Mouse (Mus musculus) megakaryocyte-erythroid progenitor cell, adult 5-6 weeks (primary cell): ENCODE results near the gene Gdf1. TPM values are rescaled to one million over a fixed set of nuclear protein-coding genes. Genes with fewer than 3 reads are reported as not detected.

Source experiments
- ATAC-seq: replicated peaks from 2 replicates; pipeline ENCODE4 v1.8.0; 2016; ENCODE audit warnings: mild to moderate bottlenecking, inconsistent platforms; ENCODE audit not compliant: severe bottlenecking, poor library complexity, low FRiP score, low TSS enrichment
- total RNA-seq, 2 experiments: library from RNA; stranded (forward) in 1 of 2; stranded (reverse) in 1 of 2; fragments of 200-1000, 215-1000 nt in 1 of 2; fragments of >200 nt in 1 of 2; fragmentation: Nextera tagmentation in 1 of 2; gene quantifications; 2 replicates each; pipeline ENCODE4 v1.2.3; 2014 to 2017

Gdf1 gene
- total RNA-seq, 2 experiments from 2014 or later = not detected

GRCm38 (mm10) chr8:70327512-70327911 is 2.1 kb upstream of the Gdf1 start:
- peak; percentile 62 for ATAC-seq

GRCm38 (mm10) chr8:70329835-70330740 is 471 bp downstream of the Gdf1 start:
- ATAC-seq = no peak

- ATAC-seq = peak; percentile 36; the same call in 1 of the 2 replicates
Observed at GRCm38 (mm10) chr8:70330741-70331364, 1.2 kb downstream of the Gdf1 start.

DNA sequence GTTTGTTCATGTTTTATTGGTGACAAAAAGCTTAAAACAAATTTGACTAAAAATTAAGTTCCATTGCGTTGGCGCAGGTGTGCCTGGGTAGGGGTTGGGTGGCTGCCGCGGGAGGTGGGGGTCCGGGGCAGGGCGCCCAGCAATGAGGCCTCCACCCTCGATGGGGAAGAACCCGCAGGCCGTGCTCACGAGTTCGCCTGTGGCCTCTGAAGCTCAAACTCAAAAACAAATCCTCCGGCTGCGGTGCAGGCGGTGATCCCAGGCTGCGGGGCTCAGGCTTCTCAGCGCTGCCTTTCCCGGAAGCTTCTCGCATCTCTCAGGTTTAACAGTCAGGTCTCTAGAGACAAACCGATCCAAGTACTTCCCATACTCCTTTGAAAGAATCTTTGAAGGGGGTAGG is 1.9 kb downstream of the Gdf1 start:
- ATAC-seq = no peak

DNA sequence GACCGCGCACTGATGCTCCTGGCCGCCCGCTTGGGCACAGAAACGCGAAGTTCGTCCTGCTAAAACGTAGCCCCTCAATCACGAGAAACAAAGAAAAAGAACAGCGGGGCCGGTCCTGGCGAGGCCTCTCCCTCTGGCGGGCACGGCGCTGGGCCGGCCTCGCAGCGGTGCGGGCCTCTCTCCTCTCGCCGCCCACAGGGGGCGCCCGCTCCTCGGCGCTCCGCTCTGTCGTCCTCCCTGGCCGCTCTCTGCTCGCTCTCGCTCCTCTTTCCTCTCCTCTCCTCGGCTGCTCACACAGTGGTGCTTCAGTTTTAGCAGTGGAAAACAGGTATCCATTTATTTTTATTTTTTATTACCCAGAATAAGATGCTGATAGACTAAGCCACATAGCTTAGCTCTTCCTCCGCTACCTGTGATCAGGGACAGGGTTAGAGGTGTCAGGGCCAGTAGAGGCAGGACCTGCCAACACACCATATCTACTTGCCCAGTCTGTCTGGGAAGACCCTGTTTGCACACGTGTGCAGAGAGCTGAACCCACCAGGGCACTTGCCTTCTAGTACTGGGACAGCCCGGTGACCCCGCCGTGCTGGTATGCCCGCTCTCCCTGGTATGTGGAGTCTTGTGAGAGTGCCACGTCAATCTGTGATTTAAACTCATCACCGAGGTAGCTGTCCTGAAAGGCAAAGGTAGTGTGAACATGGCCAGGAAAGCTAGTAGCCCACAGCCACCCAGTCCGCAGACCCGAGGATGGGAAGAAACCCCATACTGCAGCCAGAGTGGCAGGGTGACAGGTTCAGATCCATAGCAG is 2.7 kb downstream of the Gdf1 start:
- no peak for ATAC-seq

- ATAC-seq = no peak
Observed at GRCm38 (mm10) chr8:70332878-70333202, 3.2 kb downstream of the Gdf1 start.

GRCm38 (mm10) chr8:70338931-70339330 is 9.3 kb downstream of the Gdf1 start:
- ATAC-seq = no peak

GRCm38 (mm10) chr8:70340659-70341058 is 11.0 kb downstream of the Gdf1 start:
- no peak for ATAC-seq

- no peak for ATAC-seq
Observed at GRCm38 (mm10) chr8:70342007-70342406, 12.4 kb downstream of the Gdf1 start.

DNA sequence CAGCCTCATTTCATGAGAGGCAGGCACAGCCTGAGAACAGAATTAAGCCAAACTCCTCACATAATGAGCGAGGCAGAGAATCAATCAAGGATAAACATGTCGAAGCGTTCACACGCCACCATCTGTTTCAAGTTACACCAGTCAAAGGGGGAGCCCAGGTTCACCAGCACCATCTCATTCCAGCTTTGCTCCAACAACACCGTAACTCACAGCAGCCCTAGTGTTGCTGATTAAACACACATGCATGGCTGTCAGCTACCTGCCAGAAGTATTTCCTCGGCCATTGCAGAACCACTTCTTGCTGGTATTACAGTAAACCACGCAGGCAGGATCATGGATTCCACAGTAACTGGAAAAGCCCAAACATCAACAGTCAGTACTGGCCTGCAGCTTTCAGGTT is 13.5 kb downstream of the Gdf1 start:
- no peak for ATAC-seq

- ATAC-seq = 0 out of 2 replicates have a peak, but pooled peaks have one; percentile 33
Observed at GRCm38 (mm10) chr8:70343696-70344095, 14.1 kb downstream of the Gdf1 start.

DNA sequence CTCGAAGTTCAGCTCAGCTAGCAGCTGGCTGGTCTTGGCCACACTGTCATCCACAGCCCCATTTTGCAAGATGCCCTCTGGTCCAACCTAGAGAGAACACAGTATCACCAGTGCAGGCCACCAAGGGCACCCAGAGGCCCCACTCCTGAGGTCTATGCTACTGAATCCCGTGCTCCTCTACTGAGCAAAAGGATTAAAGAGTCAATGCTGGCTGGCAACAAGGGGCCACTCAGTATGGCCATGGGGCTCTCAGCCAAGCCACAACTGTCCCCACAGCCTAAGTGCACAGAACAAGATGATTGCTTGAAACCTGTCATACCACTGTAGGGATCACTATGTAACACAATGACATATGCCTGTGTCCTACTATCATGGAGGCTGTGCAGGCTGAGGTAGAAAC is 14.7 kb downstream of the Gdf1 start:
- ATAC-seq = no peak

GRCm38 (mm10) chr8:70347443-70347842 is 17.8 kb downstream of the Gdf1 start:
- no peak for ATAC-seq

DNA sequence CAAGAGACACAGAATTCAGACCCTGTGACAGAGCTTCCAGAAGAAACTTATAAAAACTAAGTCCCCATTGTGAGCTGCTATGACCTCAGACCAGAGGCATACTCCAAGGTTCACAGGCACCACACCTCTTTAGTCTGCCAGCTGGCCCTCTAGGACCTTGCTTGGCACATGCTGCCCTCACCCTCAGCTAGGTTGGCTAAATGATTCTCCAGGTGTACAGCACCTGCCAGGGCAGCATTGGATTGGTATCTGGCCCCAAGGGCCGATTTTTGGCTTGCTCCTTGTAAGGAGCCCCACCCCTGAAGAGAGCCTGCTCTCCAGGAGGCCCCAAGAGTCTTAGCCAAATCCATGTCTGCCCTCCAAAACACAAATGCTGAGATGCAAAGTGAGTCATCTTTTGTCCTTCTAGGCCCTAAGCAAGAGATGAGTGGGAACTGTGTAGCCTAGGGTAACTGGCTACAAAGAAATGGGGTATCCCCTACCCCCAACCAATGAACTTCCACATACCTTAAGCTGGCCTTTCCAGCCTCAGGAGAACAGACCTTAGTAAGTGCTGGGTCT is 18.3 kb downstream of the Gdf1 start:
- no peak for ATAC-seq

- no peak for ATAC-seq
Observed at GRCm38 (mm10) chr8:70351035-70351999, 21.7 kb downstream of the Gdf1 start.

GRCm38 (mm10) chr8:70352000-70352384 is 22.4 kb downstream of the Gdf1 start:
- no peak for ATAC-seq

DNA sequence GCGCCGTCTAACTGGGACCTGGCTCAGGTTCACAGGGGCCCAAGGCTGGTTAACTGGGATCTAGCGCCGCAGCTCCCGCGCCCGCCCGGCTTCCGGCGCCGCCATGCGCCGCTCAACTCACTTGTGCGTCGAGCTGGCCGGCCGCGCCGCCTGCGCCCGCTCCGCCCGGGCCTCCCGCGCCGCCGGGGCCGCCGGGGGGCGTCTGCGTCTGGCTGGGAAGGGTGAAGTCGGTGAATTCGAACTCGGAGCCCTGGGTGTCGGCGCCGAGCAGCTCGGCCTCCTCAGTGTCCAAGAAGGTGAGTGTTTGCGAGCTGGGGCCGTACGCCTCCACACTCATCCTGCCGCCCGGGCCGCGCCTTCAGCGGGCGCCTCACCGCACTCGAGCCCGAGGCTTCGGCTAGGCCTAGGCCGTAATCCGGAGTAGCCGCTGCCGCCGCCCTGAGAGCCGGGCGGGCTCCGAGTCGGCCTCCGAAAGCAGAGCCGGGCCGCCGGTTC is 23.1 kb downstream of the Gdf1 start:
- ATAC-seq = no peak

DNA sequence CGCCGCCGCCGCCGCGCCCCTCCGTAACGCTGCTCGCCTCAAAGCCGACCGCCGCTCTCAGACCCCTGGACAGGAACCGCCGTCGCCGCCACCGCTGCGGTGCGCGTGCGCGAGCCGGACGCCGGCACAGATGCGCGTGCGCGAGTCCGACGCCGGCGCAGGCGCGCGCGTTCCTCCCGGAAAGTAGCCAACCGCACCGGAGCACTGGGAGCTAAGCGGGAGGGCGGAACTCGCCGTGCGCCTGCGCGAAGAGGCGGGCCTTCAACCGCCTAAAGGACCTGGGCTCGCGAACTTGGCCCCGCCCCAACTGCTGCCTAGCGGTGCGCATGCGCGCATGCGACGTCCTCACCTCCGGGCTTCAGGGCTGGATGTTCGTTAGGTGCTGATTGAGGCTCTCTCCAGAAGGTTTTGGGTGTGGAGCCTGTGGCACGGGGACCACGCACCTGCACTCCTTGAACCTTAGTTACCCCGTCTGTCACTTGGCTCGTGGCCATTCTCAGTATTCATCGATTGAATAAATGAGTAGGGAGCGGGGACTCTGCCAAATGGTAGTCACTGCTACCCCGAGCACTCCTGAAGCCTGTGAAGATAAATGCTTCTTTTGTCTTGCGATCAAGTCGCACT is 23.7 kb downstream of the Gdf1 start, which contains the start of gene Upf1:
Gene Upf1, minus strand, starts transcription at position 85 of the 624 bp plus-strand sequence.
- peak; percentile 75 for ATAC-seq
